Mouse (Mus musculus) lung, adult 2 months (tissue): ENCODE measurements around the gene Dpp6.

Experiments used
- CTCF ChIP-seq: fragments of 200-500 bp; IDR thresholded peaks from 2 replicates; pipeline ENCODE4 v1.5.1; 2011; ENCODE audit warnings: mild to moderate bottlenecking, low read length, control low read depth; ENCODE audit not compliant: insufficient read depth
- POLR2A ChIP-seq: fragments of 200-500 bp; IDR thresholded peaks from 2 replicates; pipeline ENCODE4 v1.6.1; 2011; ENCODE audit warnings: low read depth, mild to moderate bottlenecking, control low read depth, low read length, borderline replicate concordance; ENCODE audit errors: extremely low read depth

GRCm38 (mm10) chr5:26887496-26887895 is 70.5 kb downstream of the Dpp6 start:
- TF ChIP-seq CTCF (no peak), POLR2A (no peak)
